Mouse (Mus musculus) spleen, adult 2 months (tissue): ENCODE results near the gene Macrod2.

Experiments used
- CTCF ChIP-seq: fragments of 200-500 bp; IDR thresholded peaks from 2 replicates; pipeline ENCODE4 v1.5.1; 2011; ENCODE audit warnings: mild to moderate bottlenecking, inconsistent platforms; ENCODE audit not compliant: insufficient read depth, insufficient read length, insufficient replicate concordance; ENCODE audit errors: extremely low read depth
- POLR2A ChIP-seq: fragments of 200-500 bp; IDR thresholded peaks from 2 replicates; pipeline ENCODE4 v1.6.1; 2011; ENCODE audit warnings: low read depth, low read length, inconsistent platforms

- TF ChIP-seq POLR2A (no peak), CTCF (no peak)
Measured at GRCm38 (mm10) chr2:140830086-140830485, 435.0 kb downstream of the Macrod2 start.
